Mouse (Mus musculus) spleen, postnatal 0 days (tissue): ENCODE data around the gene Grin3b. TPM values are rescaled to one million over a fixed set of nuclear protein-coding genes. Genes with fewer than 3 reads are reported as not detected.

Experiments
- polyA plus RNA-seq: library from polyadenylated mRNA; unstranded; fragments of >200 nt; fragmentation: Nextera tagmentation; extraction: Ambion mirVana; gene quantifications from 2 replicates; pipeline ENCODE4 v1.2.1, GENCODE M21; 2015

The Grin3b gene
- polyA plus RNA-seq, result 0.11 TPM in 2 replicates

DNA sequence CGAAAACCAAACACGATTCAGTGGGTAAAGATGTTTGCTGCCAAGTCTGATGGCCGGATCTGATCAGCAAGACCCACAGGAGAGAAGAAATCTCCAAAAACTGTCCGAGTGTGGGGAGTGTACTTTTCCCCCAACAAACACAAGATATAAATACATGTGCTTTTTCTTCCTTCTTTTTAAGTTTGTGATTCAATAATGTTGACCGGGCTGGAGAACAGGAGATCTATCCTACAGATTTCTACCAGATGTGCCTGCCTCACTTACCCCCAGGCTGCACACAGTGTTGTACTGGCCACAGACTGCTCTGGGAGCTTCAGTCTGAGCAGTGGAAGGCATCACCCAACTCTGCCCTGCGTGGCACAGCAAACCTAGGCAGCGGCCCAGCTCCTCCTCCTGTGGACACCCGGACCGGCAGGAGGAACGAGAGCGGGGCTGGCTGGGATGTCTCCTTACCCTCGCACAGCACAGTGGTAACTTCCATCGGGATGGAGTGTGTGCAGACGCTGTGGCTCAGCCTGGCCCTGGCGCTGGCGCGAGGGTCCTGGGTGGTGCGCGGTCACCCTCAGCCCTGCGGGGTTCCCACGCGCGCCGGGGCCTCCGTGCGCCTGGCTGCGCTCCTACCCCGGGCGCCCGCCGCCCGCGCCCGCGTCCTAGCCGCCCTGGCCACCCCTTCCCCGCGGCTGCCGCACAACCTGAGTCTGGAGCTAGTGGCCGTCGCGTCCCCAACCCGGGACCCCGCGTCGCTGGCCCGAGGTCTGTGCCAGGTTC lies at the start of gene Grin3b:
Grin3b (plus strand) TSS at position 301 of the 768 bp plus-strand sequence.

DNA sequence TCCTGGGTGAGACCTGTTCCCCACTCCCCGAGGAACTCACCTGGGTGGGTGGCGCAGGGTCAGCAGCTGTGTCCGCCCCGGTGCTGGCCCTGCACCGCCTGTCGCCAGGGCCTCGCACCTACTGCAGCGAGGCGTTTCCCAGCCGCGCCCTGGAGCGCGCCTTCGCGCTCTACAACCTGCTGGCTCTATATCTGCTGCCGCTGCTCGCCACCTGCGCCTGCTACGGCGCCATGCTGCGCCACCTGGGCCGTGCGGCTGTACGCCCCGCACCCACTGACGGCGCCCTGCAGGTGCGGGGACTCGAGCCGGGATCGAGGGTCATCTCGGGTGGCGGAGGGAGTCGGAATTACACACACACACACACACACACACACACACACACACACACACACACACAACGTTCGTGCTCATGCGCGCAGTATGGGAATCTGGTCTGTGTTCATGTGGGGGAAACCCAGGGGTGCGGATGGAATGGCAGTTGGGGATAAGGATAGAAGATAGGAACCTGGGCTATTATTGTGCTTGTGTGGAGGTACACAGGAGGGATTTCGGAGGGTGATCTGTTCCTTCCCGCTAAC lies 49.5 kb upstream of the Grin3b start, which contains the start of gene R3hdm4:
R3hdm4 (minus strand) TSS at position 251 of the 578 bp plus-strand sequence.

DNA sequence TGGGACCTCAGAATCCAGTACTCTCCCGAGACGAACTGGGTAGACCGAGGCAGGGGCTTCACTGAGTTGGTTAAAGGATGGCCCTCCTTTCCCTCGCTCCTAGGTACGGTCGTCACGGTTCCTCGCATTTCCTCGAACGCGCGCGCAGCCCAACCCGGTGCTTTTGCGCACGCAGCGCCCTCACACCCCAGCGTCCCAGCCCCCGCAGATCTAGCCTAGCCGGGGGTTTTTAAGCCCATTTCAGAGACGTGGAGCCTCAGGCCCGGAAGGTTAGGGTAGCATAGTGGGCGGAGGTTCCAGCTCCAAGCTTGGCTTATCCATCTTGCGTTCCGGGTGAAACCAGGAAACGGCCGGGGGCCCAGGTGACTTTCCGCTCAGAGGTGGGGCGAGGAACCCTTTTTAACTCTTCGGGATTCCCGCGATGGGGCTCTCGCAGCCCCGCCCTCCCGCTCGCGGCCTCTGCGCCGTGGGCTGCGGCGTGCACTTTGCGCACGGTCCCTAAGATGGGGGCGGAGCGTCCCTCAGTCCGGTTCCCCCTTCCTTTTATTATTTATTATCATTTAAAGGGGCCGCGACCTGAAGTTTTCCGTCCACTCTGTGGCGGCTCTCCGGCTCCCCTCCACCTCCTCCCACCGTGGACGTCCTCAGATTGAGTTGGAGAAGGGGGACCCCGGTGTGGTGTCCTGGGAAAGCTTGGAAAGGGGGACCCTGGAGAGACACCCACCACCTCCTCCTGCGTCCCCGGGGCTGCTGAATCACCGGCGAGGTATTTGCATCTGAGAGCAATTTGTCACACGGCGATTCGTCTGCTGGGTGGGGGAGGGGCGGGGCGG lies 43.8 kb upstream of the Grin3b start, which contains the start of gene Arid3a:
Arid3a (plus strand) TSS at position 553 of the 833 bp plus-strand sequence.

DNA sequence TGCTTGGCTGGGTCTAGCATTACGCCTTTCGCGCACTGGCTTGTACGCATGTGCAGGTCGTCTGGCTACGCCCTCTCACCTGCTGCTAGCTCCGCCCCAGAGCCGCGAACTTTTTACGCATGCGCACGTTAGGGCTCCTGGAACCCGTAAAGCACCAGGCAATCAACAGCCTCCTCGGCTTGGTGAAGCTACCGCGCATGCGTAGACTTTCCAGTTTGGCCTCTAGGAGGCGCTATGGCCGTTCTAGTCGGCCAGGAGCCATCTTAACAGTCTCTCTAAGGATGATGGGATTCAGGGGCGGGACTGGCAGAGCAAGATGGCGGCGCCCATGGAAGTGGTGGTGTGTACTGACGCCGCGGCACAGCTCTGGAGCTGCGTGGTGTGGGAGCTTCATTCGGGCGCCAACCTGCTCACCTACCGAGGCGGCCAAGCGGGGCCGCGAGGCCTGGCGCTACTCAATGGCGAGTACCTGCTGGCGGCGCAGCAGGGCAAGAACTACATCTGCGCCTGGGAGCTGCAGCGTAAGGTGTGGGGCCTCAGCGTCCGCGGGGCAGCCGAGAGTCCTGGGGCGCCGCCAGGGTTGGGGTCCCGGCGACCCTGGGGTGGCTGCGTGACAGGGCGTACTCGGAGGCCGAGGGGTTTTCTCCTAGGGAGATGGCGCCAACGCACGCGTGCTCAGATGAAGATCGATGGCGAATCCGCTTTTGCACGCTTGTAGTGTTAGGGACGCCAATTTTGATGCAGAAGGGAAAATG lies 10.5 kb upstream of the Grin3b start, which contains the start of gene Wdr18:
Wdr18 (plus strand) TSS at position 306 of the 755 bp plus-strand sequence.

DNA sequence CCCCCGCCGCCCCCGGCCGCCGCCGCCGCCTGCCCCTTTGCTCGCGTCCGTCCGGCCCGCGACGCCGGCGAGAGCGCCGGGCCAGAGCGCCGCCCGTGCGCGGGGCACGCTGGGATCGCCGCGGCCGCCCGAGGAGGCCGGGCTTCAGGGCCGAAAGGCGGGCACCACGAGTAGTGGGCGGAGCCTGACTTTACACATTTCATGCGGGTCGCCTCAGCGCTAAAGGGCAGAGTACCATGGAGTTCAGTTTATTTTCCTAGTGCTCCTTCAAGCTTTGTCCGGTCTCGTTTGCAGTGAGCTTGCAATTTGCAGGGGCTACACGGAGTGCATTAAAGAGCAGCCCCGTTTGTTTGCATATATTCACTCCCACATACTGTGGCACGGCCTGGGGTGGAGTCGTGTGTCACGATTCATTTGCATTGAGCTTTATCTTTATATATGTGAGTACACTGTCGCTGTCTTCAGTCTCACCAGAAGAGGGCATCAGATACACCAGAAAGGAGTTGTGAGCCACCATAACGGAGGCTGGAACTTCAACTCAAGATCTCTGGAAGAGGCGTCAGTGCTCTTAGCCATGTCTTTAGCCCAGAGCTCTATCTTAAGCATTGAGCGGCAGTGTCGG lies 13.8 kb downstream of the Grin3b start, which contains the start of gene Tmem259:
Tmem259 (minus strand) TSS at position 136 of the 622 bp plus-strand sequence.

DNA sequence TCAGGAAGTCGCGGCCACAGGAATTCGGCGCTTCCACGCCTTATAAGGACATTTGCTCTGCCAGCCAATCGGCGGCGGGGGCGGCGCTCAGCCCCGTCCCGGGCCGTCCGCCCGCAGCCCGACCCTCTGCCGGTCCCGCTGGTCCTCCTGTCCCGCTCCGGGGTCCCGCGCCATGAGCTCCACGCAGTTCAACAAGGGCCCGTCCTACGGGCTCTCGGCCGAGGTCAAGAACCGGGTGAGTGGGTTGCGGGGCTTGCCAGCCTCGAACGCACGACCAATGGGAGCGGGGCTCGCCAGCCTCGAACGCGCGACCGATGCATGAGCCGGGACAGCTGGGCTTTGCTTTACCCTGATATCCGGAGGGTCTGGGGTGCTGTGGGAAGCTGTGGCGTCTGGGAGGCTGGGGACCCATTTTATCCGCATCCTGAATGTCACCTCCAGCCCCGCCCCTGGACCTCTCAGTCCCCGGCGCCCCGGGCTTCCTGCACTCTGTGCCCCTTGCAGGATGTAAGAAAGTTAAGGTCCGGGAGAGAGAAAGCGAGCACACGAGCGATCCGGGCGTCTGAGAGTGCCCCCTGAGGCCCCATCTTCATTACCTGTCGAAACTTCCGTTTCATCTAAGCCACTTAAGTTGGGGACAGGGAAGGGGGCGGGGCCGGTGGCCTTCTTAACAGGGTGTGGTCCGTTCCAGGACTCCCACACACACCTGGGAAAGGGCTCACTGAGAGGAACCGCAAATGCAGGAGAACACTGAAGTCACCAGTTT lies 18.2 kb downstream of the Grin3b start, which contains the start of gene Cnn2:
Cnn2 (plus strand) TSS at position 79 of the 766 bp plus-strand sequence.

DNA sequence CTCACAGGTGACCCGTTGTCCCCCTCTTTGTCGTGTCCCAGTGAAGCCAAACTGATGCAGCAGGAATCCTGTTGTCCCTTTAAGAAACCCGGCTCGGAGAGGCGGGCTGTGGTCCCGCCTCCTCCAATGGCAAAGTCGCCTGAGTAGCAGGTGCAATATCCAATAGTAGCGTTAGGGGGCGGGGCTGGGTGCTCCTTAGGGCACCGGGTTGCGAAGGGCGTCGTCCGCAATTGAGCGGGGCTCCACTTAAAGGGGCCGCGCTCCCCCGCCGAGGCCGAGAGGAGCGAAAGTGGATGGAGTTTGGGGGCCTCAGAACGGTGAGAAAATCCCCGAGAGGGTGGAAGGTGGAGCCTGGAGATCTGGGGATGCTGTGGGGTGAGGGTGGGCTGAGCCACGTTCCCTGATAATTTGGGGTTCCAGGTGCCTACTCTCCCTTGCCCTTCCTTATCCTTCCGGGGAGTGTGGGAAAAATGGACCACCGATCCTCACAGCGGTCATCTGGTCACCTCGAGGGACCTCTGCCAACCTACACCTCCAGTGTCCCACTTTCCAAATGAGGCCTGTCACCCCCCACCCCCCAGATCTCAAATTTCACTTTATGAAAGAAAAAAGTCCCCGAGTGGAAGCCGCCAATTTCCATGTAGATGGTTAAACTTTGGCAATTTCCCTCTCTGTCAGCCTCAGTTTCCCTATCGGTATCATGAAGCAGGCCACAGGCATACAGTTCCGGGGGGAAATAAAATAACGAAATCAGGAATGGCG lies 25.9 kb downstream of the Grin3b start, which contains the start of gene Abca7:
Abca7 (plus strand) TSS at position 223 of the 762 bp plus-strand sequence.

DNA sequence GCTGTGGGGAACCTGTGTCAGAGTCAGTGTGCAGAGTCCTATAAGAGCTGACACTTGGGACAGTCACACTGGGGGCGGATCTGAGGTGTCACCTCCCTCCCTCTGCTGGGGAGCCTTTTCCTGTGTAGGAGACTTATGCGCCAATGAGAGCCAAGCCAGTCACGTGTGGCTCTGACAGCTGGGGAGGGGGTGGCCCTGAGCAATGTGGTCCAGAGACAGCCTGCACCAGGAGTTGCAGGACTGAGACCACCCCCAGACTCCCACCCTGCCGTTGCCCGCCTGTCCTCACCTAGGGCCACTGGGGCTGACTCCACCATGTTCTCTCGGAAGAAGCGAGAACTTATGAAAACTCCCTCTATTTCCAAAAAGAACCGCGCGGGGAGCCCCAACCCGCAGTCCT lies 46.0 kb downstream of the Grin3b start, which contains the start of gene Arhgap45:
Arhgap45 (plus strand) TSS at position 143 of the 400 bp plus-strand sequence.

Other genes starting within 250 kb of the Grin3b start
- gene Polrmt, start 224.1 kb upstream of the Grin3b start, polyA plus RNA-seq, result 15.7 and 18.4 TPM in 2 replicates
- gene Fgf22, start 215.6 kb upstream of the Grin3b start, polyA plus RNA-seq, result 0.28 TPM in 1 of 2 replicates, not detected in the other
- 41.4 and 42.3 TPM in 2 replicates for gene Rnf126, start 203.8 kb upstream of the Grin3b start, polyA plus RNA-seq
- 3.3 and 3.6 TPM in 2 replicates for gene Fstl3, start 193.4 kb upstream of the Grin3b start, polyA plus RNA-seq
- 9.3 and 15.0 TPM in 2 replicates for gene Prss57, start 179.8 kb upstream of the Grin3b start, polyA plus RNA-seq
- gene Palm, start 177.1 kb upstream of the Grin3b start, polyA plus RNA-seq, result 16.9 and 22.9 TPM in 2 replicates
- gene Misp, start 149.7 kb upstream of the Grin3b start, polyA plus RNA-seq, result 0.08 and 0.27 TPM in 2 replicates
- gene Ptbp1, start 116.3 kb upstream of the Grin3b start, polyA plus RNA-seq, result 131 and 134 TPM in 2 replicates
- 176 and 239 TPM in 2 replicates for gene Prtn3, start 96.2 kb upstream of the Grin3b start, polyA plus RNA-seq
- 9.7 and 12.6 TPM in 2 replicates for gene Plppr3, start 96.1 kb upstream of the Grin3b start, polyA plus RNA-seq
- gene Elane, start 84.5 kb upstream of the Grin3b start, polyA plus RNA-seq, result 219 and 294 TPM in 2 replicates
- gene Cfd, start 79.9 kb upstream of the Grin3b start, polyA plus RNA-seq, result not detected in 2 replicates
- gene Med16, start 61.8 kb upstream of the Grin3b start, polyA plus RNA-seq, result 20.3 and 23.3 TPM in 2 replicates
- gene Gm26602, start 59.9 kb upstream of the Grin3b start, polyA plus RNA-seq, result not detected in 2 replicates
- 0.41 and 0.68 TPM in 2 replicates for gene Kiss1r, start 53.7 kb upstream of the Grin3b start, polyA plus RNA-seq
- gene R3hdm4, start 49.5 kb upstream of the Grin3b start, polyA plus RNA-seq, result 107 and 121 TPM in 2 replicates
- gene Arid3a, start 43.7 kb upstream of the Grin3b start, polyA plus RNA-seq, result 6.2 and 8.2 TPM in 2 replicates
- gene Wdr18, start 10.6 kb upstream of the Grin3b start, polyA plus RNA-seq, result 64.8 and 66.8 TPM in 2 replicates
- gene Tmem259, start 13.6 kb downstream of the Grin3b start, polyA plus RNA-seq, result 16.8 and 16.9 TPM in 2 replicates
- 98.3 and 121 TPM in 2 replicates for gene Cnn2, start 17.9 kb downstream of the Grin3b start, polyA plus RNA-seq
- 8.3 and 8.8 TPM in 2 replicates for gene Abca7, start 25.8 kb downstream of the Grin3b start, polyA plus RNA-seq
- gene Arhgap45, start 45.9 kb downstream of the Grin3b start, polyA plus RNA-seq, result 34.2 and 41.9 TPM in 2 replicates
- 108 and 111 TPM in 2 replicates for gene Polr2e, start 69.1 kb downstream of the Grin3b start, polyA plus RNA-seq
- gene Gpx4, start 76.5 kb downstream of the Grin3b start, polyA plus RNA-seq, result 650 and 699 TPM in 2 replicates
- gene Sbno2, start 134.9 kb downstream of the Grin3b start, polyA plus RNA-seq, result 15.9 and 16.2 TPM in 2 replicates
- gene Stk11, start 145.1 kb downstream of the Grin3b start, polyA plus RNA-seq, result 27.2 and 28.1 TPM in 2 replicates
- 340 and 357 TPM in 2 replicates for gene Atp5d, start 167.9 kb downstream of the Grin3b start, polyA plus RNA-seq
- 0.64 and 1.0 TPM in 2 replicates for gene Cbarp, start 170.1 kb downstream of the Grin3b start, polyA plus RNA-seq
- gene Midn, start 177.6 kb downstream of the Grin3b start, polyA plus RNA-seq, result 6.4 and 8.1 TPM in 2 replicates
- gene Cirbp, start 195.3 kb downstream of the Grin3b start, polyA plus RNA-seq, result 139 and 157 TPM in 2 replicates
- 11.0 and 12.5 TPM in 2 replicates for gene 1600002K03Rik, start 202.2 kb downstream of the Grin3b start, polyA plus RNA-seq
- 2.0 and 3.0 TPM in 2 replicates for gene Efna2, start 208.8 kb downstream of the Grin3b start, polyA plus RNA-seq